Comparison of ENCODE assay signal across 36 mouse cellular contexts in genomic region chr4:151074817-151075216, GRCm38 (mm10). TPM values are rescaled to one million over a fixed set of nuclear protein-coding genes. Genes with fewer than 3 reads are reported as not detected.
"Had no signal": no experiment of that assay in that cellular context is flagged by ENCODE, and none has a peak within 500 bp of the region (broad histone marks: within the 10 kb centered on the region; RNA-seq: fewer than 3 reads in every experiment).

No protein-coding gene starts in this region.

- H3K9ac ChIP-seq: hindbrain, embryonic 13.5 days; hindbrain, embryonic 15.5 days; limb, embryonic 12.5 days; liver, embryonic 13.5 days; liver, embryonic 15.5 days; liver, postnatal 0 days had no signal

- H3K36me3 ChIP-seq: liver, embryonic 13.5 days; liver, embryonic 15.5 days had no signal

- H3K4me2 ChIP-seq: heart, embryonic 11.5 days; heart, embryonic 13.5 days; hindbrain, embryonic 13.5 days; hindbrain, embryonic 15.5 days; limb, embryonic 12.5 days; liver, embryonic 11.5 days; liver, embryonic 13.5 days; liver, embryonic 15.5 days had no signal

- DNase-seq: gastrocnemius, postnatal 14 days; gastrocnemius, postnatal 36 days; heart, adult 11 months; heart, adult 2 months; heart, postnatal 14 days; heart, postnatal 36 days; kidney, adult 18-20 months; kidney, postnatal 10 days; kidney, postnatal 25 days; kidney, postnatal 4 days; liver; liver, embryonic 13.5 days; liver, postnatal 0 days had no signal

- H3K27ac ChIP-seq: heart, adult 2 months; hindbrain, embryonic 15.5 days; hindbrain, postnatal 0 days; left cerebral cortex, adult 2 months; limb, embryonic 10.5 days; limb, embryonic 12.5 days; liver, embryonic 13.5 days; liver, embryonic 15.5 days had no signal

- H3K27me3 ChIP-seq: heart, embryonic 13.5 days; hindbrain, embryonic 13.5 days; hindbrain, embryonic 15.5 days; limb, embryonic 12.5 days; liver, embryonic 13.5 days had no signal

- H3K4me1 ChIP-seq: hindbrain, embryonic 13.5 days; hindbrain, embryonic 15.5 days; limb, embryonic 10.5 days; limb, embryonic 12.5 days; liver, embryonic 13.5 days; liver, embryonic 15.5 days had no signal

- H3K4me3 ChIP-seq: heart, adult 2 months; heart, embryonic 13.5 days; hindbrain, embryonic 13.5 days; hindbrain, embryonic 15.5 days; layer of hippocampus, adult 2 months; left cerebral cortex, adult 2 months; limb, embryonic 10.5 days; limb, embryonic 12.5 days; liver, embryonic 13.5 days; liver, embryonic 15.5 days had no signal

- ATAC-seq: hindbrain, postnatal 0 days; liver, postnatal 0 days had no signal

- H3K9me3 ChIP-seq: heart, embryonic 13.5 days; hindbrain, embryonic 13.5 days; hindbrain, embryonic 15.5 days; limb, embryonic 10.5 days; limb, embryonic 12.5 days; liver, embryonic 13.5 days; liver, embryonic 15.5 days had no signal

RNA-seq across cellular contexts. Expression of gene Gm13090, which starts 14.6 kb away (rescaled TPM):
- total RNA-seq: gastrocnemius, adult 18-20 months; gastrocnemius, adult 8-10 months; gastrocnemius, postnatal 14 days; gastrocnemius, postnatal 36 days; heart, postnatal 14 days; heart, postnatal 36 days; hematopoietic stem cell, adult 5-6 weeks; hindbrain, postnatal 0 days; layer of hippocampus, adult 2 months; layer of hippocampus, postnatal 10 days; layer of hippocampus, postnatal 25 days; left cerebral cortex, adult 2 months; left cerebral cortex, postnatal 14 days; left cerebral cortex, postnatal 36 days had no signal
- polyA plus RNA-seq: gonadal fat pad, adult 2 months; heart, embryonic 13.5 days; hindbrain, embryonic 13.5 days; hindbrain, embryonic 15.5 days; hindbrain, postnatal 0 days; intestine, embryonic 14.5 days; kidney, embryonic 14.5 days; kidney, embryonic 16.5 days; limb, embryonic 10.5 days; limb, embryonic 12.5 days; limb, embryonic 14.5 days; liver, embryonic 11.5 days; liver, embryonic 13.5 days; liver, embryonic 15.5 days; liver, postnatal 0 days had no signal
